Mouse (Mus musculus) embryo, embryonic 11 days (tissue): Measurements from ENCODE around the gene Cep104.
A peak's percentile ranks its signal among the peaks of the same experiment; 100 is the strongest.

ENCODE experiments used
- DNase-seq: peaks from one replicate; pipeline ENCODE4 v3.0.0-alpha.2; 2015

Gene Cep104

DNA sequence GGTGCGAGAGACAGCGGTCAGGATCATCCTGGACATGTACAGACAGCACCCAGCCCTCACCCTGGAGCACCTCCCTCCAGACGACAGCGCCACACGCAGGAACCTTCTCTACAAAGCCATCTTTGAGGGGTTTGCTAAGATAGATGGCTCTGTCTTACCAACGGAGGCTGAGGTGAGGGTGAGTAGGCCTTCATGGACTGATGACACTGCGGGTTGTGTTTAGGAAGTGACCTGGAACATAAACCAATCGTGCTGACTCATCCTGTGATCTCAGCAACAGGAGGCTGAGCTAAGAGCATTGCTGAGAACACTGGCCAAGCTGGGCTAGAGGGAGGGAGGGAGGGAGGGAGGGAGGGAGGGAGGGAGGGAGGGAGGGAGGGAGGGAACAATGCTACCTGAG, 18.5 kb downstream of the Cep104 start:
- no peak for DNase-seq

- no peak for DNase-seq
These were observed 30.5 kb downstream of the Cep104 start for GRCm38 (mm10) chr4:154005488-154005887.

DNA sequence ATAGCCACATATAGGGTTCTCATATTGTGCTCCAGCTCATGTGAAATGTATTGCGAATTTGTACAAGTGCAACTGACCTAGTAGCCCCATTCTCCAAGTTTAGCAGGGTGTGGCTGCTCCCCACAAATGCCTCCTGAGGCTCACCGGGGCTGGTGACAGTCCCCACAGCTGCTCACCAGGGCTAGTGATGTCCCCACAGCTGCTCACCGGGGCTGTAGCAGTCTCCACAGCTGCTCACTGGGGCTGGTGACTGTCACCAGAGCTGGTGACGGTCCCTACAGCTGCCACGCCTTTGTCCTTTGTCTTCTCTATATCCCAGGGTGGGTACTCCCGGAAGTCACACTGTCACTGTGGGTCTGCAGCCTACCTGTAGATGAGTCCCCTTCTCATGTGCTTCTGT, 31.3 kb downstream of the Cep104 start:
- DNase-seq = no peak

DNA sequence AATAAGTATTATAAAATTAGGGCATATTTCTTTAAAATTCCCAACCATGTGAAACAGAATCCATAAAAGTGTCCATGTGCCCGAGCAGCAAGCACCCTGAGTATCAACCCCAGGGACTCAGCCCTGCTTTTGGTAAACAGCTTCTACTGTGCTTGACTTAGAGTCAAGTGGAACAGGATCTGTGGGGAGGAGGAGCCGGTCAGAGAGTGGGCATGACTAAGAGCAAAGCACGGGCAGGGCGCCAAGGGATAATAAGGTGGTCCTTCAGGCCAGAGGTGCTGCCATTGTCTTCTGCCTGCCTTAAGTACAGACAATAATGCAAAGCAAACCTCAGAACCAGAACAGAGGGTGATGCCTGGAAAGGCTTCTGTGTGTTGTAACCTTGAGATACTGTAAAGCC, 32.8 kb downstream of the Cep104 start:
- DNase-seq = no peak

DNA sequence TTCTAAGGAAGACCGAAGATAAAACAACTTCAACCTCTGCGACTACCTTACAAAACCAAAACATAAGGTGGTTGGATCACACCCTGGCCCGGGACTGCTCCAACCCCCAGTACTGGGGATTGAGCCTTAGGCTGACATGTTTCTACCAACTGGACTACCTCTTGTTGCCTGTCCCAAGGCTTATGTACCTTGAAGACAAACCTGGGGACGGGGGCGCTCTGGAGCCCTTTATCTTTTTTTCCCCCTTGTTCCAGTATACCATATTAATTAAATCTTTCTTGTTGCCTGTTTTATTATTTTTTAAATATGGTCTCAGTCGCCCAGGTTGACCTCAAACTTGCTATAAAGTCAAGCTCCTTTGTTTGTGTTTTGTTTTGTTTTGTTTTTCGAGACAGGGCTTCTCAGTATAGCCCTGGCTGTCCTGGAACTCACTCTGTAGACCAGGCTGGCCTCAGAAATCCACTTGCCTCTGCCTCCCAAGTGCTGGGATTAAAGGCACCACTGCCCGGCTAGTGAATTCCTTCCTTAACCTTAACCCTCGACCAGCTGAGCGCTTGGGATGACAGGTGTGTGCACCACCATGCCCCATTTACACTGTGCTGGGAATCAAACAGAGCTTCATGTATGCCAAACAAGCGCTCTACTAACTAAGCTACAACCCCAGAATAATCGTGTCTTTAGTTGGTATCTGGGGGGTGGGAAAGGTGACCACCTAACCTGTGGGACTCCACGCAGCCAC, 36.1 kb downstream of the Cep104 start:
- DNase-seq = no peak

- DNase-seq = peak; percentile 93
These were observed 36.7 kb downstream of the Cep104 start, which contains the start of gene Lrrc47 for GRCm38 (mm10) chr4:154011646-154012089. TSS of gene Lrrc47 (plus strand) at chr4:154011731.

DNA sequence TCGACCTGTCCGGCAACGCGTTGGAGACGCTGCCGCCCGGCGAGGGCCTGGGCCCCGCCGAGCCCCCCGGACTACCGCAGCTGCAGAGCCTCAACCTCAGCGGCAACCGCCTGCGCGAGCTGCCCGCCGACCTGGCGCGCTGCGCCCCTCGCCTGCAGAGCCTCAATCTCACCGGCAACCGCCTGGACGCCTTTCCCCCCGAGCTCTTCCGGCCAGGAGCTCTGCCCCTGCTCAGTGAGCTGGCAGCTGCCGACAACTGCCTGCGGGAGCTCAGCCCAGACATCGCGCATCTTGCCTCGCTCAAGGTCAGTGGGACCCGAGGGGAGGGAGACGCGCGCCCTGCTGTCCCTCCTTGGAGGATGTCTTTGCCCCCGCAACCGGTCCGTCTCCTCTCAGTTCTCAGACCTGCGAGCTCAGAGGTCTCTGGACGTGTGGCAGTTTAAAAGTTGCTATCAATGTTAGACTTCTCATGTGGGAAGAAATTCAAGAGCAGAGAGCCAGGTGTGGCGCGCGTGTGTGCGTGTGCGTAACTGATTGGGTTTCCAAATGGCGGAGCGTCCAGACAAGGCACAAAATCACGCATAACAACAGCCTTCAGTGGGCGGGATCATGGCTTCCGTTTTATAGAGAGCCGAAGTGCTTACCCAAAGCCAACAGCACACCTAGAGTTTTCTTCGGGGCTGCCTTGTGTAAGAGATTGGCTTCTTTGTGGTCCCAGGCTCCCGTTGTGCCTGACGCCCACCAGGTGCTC, 37.3 kb downstream of the Cep104 start:
- DNase-seq = peak; percentile 20

DNA sequence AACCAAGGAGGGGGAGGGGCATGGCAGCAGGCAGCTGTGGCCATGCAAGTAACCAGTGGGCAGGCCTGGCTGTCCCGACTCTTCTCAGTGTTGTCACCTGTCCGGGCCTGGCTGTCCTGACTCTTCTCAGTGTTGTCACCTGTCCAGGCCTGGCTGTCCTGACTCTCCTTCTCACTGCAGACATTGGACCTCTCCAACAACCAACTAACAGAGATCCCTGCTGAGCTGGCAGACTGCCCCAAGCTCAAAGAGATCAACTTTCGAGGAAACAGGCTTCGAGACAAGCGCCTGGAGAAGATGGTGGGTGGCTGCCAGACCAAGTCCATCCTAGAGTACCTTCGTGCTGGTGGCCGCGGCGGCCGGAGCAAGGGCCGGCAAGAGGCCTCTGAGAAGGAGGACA, 40.5 kb downstream of the Cep104 start:
- no peak for DNase-seq

DNA sequence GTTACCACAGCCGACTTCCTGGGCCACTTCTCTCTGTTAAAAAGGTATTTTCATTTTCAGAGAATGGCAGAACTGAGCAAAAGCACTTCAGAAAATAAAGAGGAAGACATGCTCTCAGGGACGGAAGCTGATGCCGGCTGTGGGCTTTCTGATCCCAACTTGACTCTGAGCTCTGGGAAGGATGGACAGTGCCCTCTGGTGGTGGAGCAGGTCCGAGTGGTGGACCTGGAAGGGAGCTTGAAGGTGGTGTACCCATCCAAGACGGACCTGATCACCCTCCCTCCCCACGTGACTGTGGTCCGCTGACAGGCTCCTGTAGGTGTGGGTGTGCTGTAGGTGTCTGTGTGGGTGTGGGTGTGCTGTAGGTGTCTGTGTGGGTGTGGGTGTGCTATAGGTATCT, 44.6 kb downstream of the Cep104 start:
- DNase-seq = peak; percentile 32

DNA sequence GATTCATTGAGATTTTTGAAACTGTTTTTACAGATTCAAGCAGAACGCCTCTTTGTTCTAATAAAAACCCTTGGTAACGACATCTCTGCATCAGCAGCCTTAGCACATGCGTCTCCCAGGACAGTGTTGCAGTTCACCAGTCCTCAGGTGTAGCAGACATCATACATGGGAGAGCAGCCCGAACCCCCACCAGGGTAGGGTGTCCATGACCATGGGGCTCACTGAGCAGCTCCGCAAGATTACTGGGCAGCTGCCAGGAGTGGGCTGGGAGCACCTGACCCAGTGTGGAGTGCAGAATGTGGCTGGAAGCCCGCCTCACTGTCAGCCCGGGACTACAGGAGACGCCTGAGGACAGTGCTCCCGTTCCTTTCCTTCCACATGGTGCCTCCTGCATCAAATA, 46.4 kb downstream of the Cep104 start:
- no peak for DNase-seq

DNA sequence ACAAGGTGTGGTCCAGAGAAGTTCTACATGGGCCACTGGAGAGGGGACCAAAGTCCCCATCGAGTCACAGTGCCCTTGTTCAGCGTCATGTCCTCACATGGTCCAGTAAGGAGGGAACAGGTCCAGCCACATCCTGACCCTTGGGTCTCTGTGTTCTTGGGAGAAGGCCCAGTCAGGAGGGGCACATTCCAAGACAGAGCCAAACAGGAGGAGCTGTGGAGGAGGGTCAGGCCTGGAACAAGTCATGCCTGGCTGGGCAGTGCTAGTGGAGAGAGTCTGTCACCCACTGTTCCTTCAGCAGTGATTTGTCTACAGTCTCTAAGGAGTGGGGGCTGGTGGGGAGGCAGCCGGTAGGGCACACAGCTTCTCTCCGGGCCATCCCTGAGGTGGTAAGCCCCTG, 47.4 kb downstream of the Cep104 start:
- DNase-seq = no peak

GRCm38 (mm10) chr4:154022844-154023243, 47.9 kb downstream of the Cep104 start:
- DNase-seq = no peak

DNA sequence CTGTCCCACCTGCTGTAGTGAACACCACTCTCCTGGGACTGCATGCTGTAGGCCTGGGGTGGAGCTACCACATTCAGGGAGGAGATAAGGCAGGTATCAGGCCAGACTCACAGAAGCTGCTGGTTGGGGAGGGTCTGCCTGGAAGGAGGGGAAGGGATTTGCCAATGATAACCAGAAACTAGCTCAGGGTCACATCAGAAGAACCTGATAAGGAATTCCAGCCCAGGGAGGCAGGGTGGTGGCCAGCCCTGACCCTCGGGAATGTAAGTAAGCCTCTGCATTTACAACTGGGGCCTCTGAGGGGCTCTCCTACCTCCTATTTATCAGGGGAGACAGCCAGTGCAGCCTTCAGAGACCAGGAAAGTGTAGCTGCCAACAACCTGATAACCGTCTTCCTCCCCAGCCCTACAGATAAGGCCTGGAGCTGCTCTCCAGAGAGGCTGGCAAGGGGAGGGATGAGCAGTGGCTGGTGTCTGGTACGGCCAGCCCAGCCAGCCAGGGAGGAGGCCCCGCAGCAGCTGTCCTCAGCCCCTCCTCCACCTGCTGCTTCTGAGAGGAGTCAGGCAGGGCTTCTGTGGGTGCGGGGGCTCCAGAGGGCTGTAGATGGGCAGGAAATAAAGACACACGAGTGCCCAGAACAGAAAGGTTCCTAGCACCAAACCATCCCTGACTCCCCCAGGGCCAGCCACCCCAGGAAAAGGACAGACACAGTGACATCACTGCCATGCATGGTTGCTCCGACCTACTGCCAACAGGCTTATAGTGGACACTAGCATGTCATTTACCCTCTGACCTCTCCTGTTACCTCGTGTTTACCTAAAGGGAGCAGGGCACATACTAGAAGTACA, 49.0 kb downstream of the Cep104 start:
- peak; percentile 27 for DNase-seq

DNA sequence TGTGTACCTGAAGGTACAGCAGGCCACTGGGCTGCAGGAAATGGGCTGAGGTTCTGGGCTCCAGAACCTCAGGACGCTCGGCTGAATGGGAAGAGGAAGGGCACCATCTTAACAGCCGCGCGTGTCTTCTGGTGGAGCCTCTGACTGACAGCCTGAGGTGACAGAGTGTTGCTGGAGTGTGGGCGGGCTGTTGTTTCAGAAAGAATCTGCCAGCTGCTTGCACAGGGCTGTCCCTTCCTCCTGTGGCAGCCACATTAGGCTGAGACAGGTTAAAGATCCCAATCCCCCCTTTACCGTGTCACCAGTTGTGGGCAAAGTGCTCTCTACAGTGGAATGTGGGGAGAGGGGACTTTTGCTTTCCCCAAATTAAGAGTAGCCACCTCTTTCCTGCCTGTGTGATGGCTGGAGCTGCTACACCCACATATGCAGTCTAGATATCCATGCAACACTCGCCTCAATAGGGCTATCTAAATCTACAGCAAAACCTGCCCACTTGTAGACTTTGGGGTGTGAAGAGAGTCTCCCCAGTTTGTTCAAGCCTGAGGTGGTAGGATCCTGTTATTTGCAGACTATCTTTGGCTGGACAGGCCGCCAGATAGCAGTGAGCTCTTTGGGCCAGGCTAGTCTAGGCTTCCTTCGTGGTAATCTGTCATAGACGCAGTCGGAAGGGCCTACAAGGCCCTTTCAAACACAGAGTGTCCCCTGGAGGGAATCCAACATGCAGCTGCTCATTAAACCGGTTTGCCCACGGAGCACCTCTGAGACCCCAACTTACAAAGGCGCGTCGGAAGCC, 49.9 kb downstream of the Cep104 start:
- DNase-seq = peak; percentile 10

DNA sequence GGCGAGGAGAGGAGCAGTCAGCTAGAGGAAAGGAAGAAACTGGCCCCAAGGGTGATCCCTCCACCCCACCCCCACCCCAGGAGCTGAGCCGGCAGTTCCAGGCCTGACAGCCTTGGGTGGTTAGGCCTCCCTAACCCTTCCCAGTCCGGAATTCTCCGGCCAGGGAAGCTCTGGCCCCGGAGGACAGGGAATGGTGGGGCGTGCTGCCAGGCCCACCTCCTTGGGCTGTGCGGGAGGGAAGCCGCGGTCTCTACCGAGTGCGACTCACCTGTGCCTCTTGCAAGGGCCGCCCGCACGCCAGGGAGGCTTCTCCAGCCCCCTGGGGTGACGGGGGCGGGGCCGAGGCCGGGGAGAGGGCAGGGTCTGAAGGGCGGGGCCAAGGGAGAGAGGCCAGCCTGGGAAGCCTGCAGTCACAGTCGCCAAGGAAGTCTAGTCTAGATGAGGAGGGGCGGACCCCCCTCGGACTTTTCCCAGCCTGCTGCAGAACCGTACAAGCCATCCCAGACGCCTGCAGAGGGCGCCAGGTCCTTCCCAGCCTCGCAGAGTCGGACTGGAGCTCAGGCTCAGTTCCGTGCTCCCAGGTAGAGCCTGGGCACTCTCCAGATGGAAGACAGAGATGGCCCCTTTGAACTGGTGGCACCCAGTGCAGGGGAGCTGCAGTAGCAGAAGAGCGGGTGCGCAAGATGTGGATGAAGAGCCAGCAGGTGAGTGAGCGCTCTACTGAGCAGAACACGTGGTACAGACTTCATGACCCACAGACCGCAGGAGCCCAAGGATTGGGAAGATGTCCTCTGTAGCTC, 50.8 kb downstream of the Cep104 start, which contains the start of gene Smim1:
Smim1 (minus strand) TSS at position 590 of the 800 bp plus-strand sequence.
- DNase-seq = peak; percentile 75

DNA sequence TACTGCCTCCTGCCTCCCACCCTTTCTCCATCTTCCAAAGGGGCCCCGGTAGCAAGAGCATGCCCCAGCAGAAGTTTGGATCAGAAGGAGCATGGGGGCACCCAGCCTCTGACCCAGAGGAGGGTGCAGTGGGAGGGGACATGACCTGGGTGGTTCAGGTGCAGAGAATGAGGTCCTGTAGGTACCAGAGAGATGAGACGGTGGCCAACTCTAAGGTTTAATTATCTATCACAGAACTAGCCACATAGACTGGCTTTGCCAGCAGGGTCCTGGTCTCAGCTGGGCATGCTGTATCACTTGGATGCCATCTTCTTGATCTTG, 51.4 kb downstream of the Cep104 start:
- DNase-seq = no peak

DNA sequence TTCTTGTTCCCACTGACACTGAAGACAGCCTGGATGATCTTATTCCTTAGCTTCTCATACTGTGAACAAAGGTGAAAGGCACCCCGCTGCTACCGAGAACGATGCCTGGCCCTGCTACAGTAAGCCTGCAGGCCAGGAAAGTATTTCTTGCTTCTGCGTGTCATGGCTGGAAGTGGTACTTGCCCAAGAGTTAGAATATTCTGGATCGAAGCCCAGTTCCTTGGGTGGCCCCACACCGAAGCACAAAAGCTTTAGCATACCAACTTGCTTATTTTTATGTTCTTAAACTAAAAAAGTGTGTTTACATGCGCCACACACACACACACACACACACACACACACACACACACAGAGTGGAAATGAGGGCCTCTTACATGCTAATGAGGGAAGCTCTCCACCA, 53.1 kb downstream of the Cep104 start:
- DNase-seq = no peak

DNA sequence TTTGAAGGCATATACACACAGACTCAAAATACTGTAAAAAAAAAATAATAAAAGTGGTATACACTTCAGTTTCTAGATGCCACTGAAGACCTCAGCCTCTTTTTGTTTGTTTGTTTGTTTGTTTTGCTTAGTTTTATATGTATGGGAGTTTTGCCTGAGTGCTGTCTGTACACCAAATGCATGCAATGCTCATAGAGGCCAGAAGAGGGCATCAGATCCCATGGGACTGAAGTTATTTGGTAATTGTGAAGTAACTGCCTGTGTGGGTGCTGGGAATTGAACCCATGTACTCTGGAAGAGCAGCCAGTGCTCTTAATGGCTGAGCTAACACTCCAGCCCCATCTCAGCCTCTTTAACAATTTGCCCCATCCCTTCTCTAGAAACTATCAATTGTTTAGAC, 53.7 kb downstream of the Cep104 start:
- DNase-seq = peak; percentile 31

GRCm38 (mm10) chr4:154037123-154037522, 62.1 kb downstream of the Cep104 start:
- DNase-seq = no peak

GRCm38 (mm10) chr4:154042577-154042976, 67.6 kb downstream of the Cep104 start, which contains the start of gene Ccdc27:
TSS of gene Ccdc27 (minus strand) at chr4:154042677.
- no peak for DNase-seq

GRCm38 (mm10) chr4:154045837-154046236, 70.8 kb downstream of the Cep104 start:
- no peak for DNase-seq

DNA sequence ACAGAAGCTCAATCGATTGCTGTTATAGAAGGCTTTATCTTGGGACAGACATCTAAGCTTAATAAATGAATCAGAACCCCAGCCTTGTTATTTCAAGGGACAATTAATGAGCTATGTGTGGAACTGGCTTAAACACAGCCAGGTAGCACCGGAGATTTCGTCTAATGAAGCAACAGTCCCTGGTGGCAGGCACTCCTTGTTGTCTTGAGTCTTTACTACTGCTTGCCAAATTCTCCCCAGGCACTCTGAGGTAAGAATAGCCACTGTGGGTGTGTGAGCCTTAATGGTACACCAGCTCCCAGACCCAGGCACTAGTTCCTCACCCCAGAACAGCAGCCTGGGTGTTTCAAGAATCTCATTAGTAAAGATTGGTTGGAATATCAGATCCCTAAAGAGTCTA, 76.4 kb downstream of the Cep104 start:
- no peak for DNase-seq
